Mouse (Mus musculus): Measurements from ENCODE around the gene Zfp398.

- TF ChIP-seq CTCF (IDR thresholded peaks at IDR 0.05; ENCODE audit: insufficient read depth, low read depth, low read length) (no peak), POLR2A (IDR thresholded peaks at IDR 0.05; ENCODE audit: insufficient read depth, low read depth, low read length) (no peak)
These were observed 15.7 kb upstream of the Zfp398 start for GRCm38 (mm10) chr6:47819626-47820325.

Measured in olfactory bulb, adult 2 months (tissue).